8 mouse cellular contexts compared by ENCODE assay signal in the genomic region with DNA sequence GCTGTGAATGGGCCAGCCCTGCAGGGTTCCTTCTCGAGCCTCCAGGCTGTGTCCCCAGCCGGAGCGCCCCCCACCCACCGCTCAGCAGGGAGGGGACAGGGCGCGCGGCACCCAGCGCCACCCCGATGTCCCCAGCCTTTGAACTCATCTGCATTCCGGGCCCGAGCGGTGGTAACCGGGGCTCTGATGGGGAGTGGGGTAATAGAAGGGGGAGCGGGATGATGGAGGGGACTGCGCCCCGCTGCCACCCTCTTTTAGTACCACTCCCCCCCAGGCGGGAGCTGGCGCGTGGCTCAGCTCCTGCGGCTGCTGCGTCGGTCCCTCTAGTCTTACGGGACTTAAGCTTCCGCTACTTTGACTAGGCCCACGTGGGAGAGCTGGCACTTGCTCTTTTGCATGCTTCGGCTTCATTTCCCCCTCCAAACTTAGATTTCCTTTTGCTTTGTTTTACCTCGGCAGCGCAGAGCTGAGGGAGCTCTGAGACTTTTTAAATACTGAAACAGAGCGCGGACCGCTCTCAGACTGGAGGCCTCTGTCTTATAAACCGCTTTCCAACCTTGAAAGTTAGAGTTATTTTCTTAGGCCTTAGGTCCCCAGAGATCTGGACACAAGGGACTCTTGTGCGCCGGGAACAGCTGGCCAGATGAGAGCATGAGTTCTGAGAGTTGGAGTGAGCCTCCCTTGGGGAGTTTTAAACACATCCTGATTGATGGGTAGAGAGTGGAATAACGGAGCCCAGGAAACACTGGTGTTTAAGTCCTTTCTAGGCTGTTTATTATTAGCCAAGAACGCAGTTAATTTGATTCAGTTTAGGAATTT. TPM values are rescaled to one million over a fixed set of nuclear protein-coding genes. Genes with fewer than 3 reads are reported as not detected.
DNase-seq lines count a peak whose midpoint lies in the region; ATAC-seq lines count a peak whose summit lies in the region.

No protein-coding gene starts in this region.

- peak overlapping the region; percentile 97 for H3K4me3 ChIP-seq in hindbrain, embryonic 14.5 days (replicated peaks; ENCODE audit: low read length)
- peak overlapping the region; percentile 95 for H3K4me3 ChIP-seq in limb, embryonic 13.5 days
- peak overlapping the region; percentile 85 for H3K4me3 ChIP-seq in midbrain, embryonic 12.5 days

- no peaks in the 10 kb centered on the region for H3K27me3 ChIP-seq in hindbrain, embryonic 14.5 days (ENCODE audit: control insufficient read depth, insufficient read depth, low read length)
- H3K27me3 ChIP-seq in limb, embryonic 13.5 days, result no peaks in the 10 kb centered on the region
- H3K27me3 ChIP-seq in midbrain, embryonic 12.5 days, result no peaks in the 10 kb centered on the region

- peak; percentile 17 to 41 for DNase-seq in left cerebral cortex, adult 18-20 months (ENCODE audit: low spot score in 2 of 2)
- no peak for DNase-seq in left cerebral cortex, postnatal 36 days (ENCODE audit: low spot score in 2 of 2)
- DNase-seq in adrenal gland, postnatal 10 days, result peak; percentile 60
- DNase-seq in forelimb bud, embryonic 11.5 days (ENCODE audit: low read depth, low spot score), result peak; percentile 48
- peak; percentile 53 for DNase-seq in hindbrain, embryonic 14.5 days (ENCODE audit: low spot score)
- peak; percentile 57 to 67 for DNase-seq in thymus, adult 18-20 months

- intact Hi-C loops in left cerebral cortex, postnatal 36 days (cut with DNase I), result no loop called here

- H3K4me2 ChIP-seq in hindbrain, embryonic 14.5 days (replicated peaks), result peak overlapping the region; percentile 93
- peak overlapping the region; percentile 78 for H3K4me2 ChIP-seq in limb, embryonic 13.5 days (replicated peaks)
- peak overlapping the region; percentile 66 for H3K4me2 ChIP-seq in midbrain, embryonic 12.5 days (replicated peaks)

- peak overlapping the region; percentile 88 for H3K9ac ChIP-seq in hindbrain, embryonic 14.5 days
- peak overlapping the region; percentile 90 for H3K9ac ChIP-seq in limb, embryonic 13.5 days
- peak overlapping the region; percentile 84 for H3K9ac ChIP-seq in midbrain, embryonic 12.5 days (replicated peaks)

- H3K4me1 ChIP-seq in hindbrain, embryonic 14.5 days (replicated peaks; ENCODE audit: control insufficient read depth, insufficient read depth, low read length), result peaks cover 12% of the 10 kb centered on the region; the same call in 1 of the 2 replicates
- peaks cover 35% of the 10 kb centered on the region for H3K4me1 ChIP-seq in limb, embryonic 13.5 days
- peaks cover 19% of the 10 kb centered on the region for H3K4me1 ChIP-seq in midbrain, embryonic 12.5 days

- H3K27ac ChIP-seq in hindbrain, embryonic 14.5 days, result peak overlapping the region; percentile 68; the same call in 1 of the 2 replicates
- peak overlapping the region; percentile 87 for H3K27ac ChIP-seq in limb, embryonic 13.5 days
- peak overlapping the region; percentile 54 for H3K27ac ChIP-seq in midbrain, embryonic 12.5 days (replicated peaks)

- no peaks in the 10 kb centered on the region for H3K36me3 ChIP-seq in hindbrain, embryonic 14.5 days (replicated peaks; ENCODE audit: control insufficient read depth, insufficient read depth)
- H3K36me3 ChIP-seq in limb, embryonic 13.5 days, result peaks cover 8% of the 10 kb centered on the region; the same call in 1 of the 2 replicates
- no peaks in the 10 kb centered on the region for H3K36me3 ChIP-seq in midbrain, embryonic 12.5 days

- H3K9me3 ChIP-seq in hindbrain, embryonic 14.5 days (ENCODE audit: control insufficient read depth, low read length), result no peaks in the 10 kb centered on the region
- no peaks in the 10 kb centered on the region for H3K9me3 ChIP-seq in limb, embryonic 13.5 days
- H3K9me3 ChIP-seq in midbrain, embryonic 12.5 days, result no peaks in the 10 kb centered on the region

- ATAC-seq in hindbrain, embryonic 14.5 days (ENCODE audit: low FRiP score), result peak; percentile 81
- ATAC-seq in limb, embryonic 13.5 days (ENCODE audit: low FRiP score, low read depth), result peak; percentile 63
- ATAC-seq in midbrain, embryonic 12.5 days (ENCODE audit: low FRiP score, low read depth), result no peak

- whole genome bisulfite sequencing in hindbrain, embryonic 14.5 days, result under 1% methylated on average over 35 of the region's 36 CpGs
- WGBS in limb, embryonic 13.5 days, result under 1% methylated on average over 36 of the region's 36 CpGs
- under 1% methylated on average over 36 of the region's 36 CpGs for WGBS in midbrain, embryonic 12.5 days

RNA-seq across cellular contexts. Expression of a gene that starts 0.8 kb away (rescaled TPM):
- 10 to 100 TPM; 10.9 to 11.3 TPM for total RNA-seq in left cerebral cortex, adult 18-20 months (2021)
- 1 to 10 TPM; 8.8 to 9.4 TPM for total RNA-seq in left cerebral cortex, postnatal 36 days (2021)
- 10 to 100 TPM; 28.0 to 31.0 TPM for total RNA-seq in adrenal gland, postnatal 10 days (2021)
- 29.1 and 30.7 TPM in 2 replicates for polyA plus RNA-seq in hindbrain, embryonic 14.5 days (2014; fragmentation: Nextera tagmentation; extraction: Ambion mirVana)
- 89.6 and 91.5 TPM in 2 replicates for polyA plus RNA-seq in limb, embryonic 13.5 days (2015; fragmentation: Nextera tagmentation; extraction: Ambion mirVana)
- 52.2 and 57.6 TPM in 2 replicates for polyA plus RNA-seq in midbrain, embryonic 12.5 days (2016; fragmentation: Nextera tagmentation; extraction: Ambion mirVana)

Comparison
In these comparisons a context has a peak if more than half of its experiments do, and no peak if none do; other contexts are left out.
1. DNase-seq: peak in left cerebral cortex, adult 18-20 months (2 of 2), adrenal gland, postnatal 10 days (single experiment), forelimb bud, embryonic 11.5 days (single experiment), hindbrain, embryonic 14.5 days (single experiment) and thymus, adult 18-20 months (2 of 2); none in left cerebral cortex, postnatal 36 days (0 of 2).
2. Peak in every context shown above with its lines, with median percentiles within 50 percentile points of each other: H3K27ac ChIP-seq, H3K4me2 ChIP-seq, H3K4me3 ChIP-seq and H3K9ac ChIP-seq.